Mouse (Mus musculus) gastrocnemius, adult 2 months (tissue): ENCODE results near the gene Ermap. TPM values are rescaled to one million over a fixed set of nuclear protein-coding genes. Genes with fewer than 3 reads are reported as not detected.
A peak's percentile ranks its signal among the peaks of the same experiment; 100 is the strongest.

Experiments
- DNase-seq: peaks from one replicate; pipeline ENCODE4 v3.0.0; 2022
- H3K27ac ChIP-seq: fragments of 200-600 bp; 2 replicates; pipeline ENCODE4 v1.8.1; 2022; ENCODE audit warnings: mild to moderate bottlenecking
- H3K4me3 ChIP-seq: fragments of 200-600 bp; 2 replicates; pipeline ENCODE4 v1.8.1; 2022; ENCODE audit warnings: mild to moderate bottlenecking, moderate library complexity
- CTCF ChIP-seq: fragments of 200-600 bp; IDR thresholded peaks from 2 replicates; pipeline ENCODE4 v1.8.1; 2022; ENCODE audit warnings: antibody characterized with exemption, mild to moderate bottlenecking, moderate library complexity
- intact Hi-C: fragments of 180-260 bp; cut with DNase I; formaldehyde crosslinking; loops from one replicate; pipeline ENCODE4 v1.15.1; 2025
- long read RNA-seq, 2 experiments: library from polyadenylated mRNA; stranded (forward); transcript quantifications; one replicate each; pipeline ENCODE4 v2.0.0; 2021
- total RNA-seq, 2 experiments: library from RNA; stranded (reverse); gene quantifications; 2 replicates each; pipeline ENCODE4 v1.2.3; 2021

The Ermap gene
- total RNA-seq = not detected
- long read RNA-seq, experiment 1 = 0 reads
- long read RNA-seq, experiment 2 = 0 reads

- DNase-seq = no peak
- TF ChIP-seq CTCF = no peak
- H3K27ac ChIP-seq = no peak within 1 kb of the TSS
- intact Hi-C loops = loop anchor here (10.0 kb wide), 1 partner anchor 85 kb away; the partner anchor contains the start of gene Slc2a1
- no peak within 1 kb of the TSS for H3K4me3 ChIP-seq
Measured at GRCm38 (mm10) chr4:119189864-119190263, at the start of gene Ermap. Gene Ermap (minus strand): TSS chr4:119190011.

- peak overlapping the region; percentile 45 for H3K4me3 ChIP-seq
- peak; percentile 90 for TF ChIP-seq CTCF
- intact Hi-C loops = loop anchor here (5.0 to 10.0 kb wide), 2 partner anchors 183 to 896 kb away; partner anchors contain the start of genes Ppcs and Zmynd12
- no peak for DNase-seq
- H3K27ac ChIP-seq = peak overlapping the region; percentile 80
Measured at GRCm38 (mm10) chr4:119239181-119239682, 49.4 kb upstream of the Ermap start.

GRCm38 (mm10) chr4:119238661-119239060 lies 48.9 kb upstream of the Ermap start:
- Histone ChIP-seq H3K4me3 (peak overlapping the region; percentile 37), H3K27ac (peak overlapping the region; percentile 80)
- no peak for DNase-seq
- TF ChIP-seq CTCF = no peak
- intact Hi-C loops = loop anchor here (5.0 to 10.0 kb wide), 2 partner anchors 184 to 896 kb away; partner anchors contain the start of genes Ppcs and Zmynd12

GRCm38 (mm10) chr4:119234348-119234747 lies 44.5 kb upstream of the Ermap start:
- peak overlapping the region; percentile 93; the same call in 1 of the 2 replicates for H3K27ac ChIP-seq
- intact Hi-C loops = loop anchor here (5.0 to 10.0 kb wide), 2 partner anchors 303 to 900 kb away; partner anchors contain the start of genes Foxj3 and Frg2f1

GRCm38 (mm10) chr4:119233256-119233901 lies 43.6 kb upstream of the Ermap start:
- Histone ChIP-seq H3K27ac (peak overlapping the region; percentile 93), H3K4me3 (peak overlapping the region; percentile 99)
- peak; percentile 26 for TF ChIP-seq CTCF
- DNase-seq = peak; percentile 52
- intact Hi-C loops = loop anchor here (5.0 to 10.0 kb wide), 2 partner anchors 304 to 901 kb away; partner anchors contain the start of genes Foxj3 and Frg2f1

More at GRCm38 (mm10) chr4:119234348-119234747, 44.5 kb upstream of the Ermap start:
- peak overlapping the region; percentile 99 for H3K4me3 ChIP-seq
- DNase-seq = no peak
- no peak for TF ChIP-seq CTCF

GRCm38 (mm10) chr4:119232410-119233255 lies 42.8 kb upstream of the Ermap start, which contains the start of the genes AU022252 and P3h1:
Gene AU022252 (minus strand): TSS chr4:119232712.
Gene P3h1 (plus strand): TSS chr4:119232915.
- Histone ChIP-seq H3K4me3 (peak within 1 kb of the TSS; percentile 99), H3K27ac (peak within 1 kb of the TSS; percentile 93)
- peak; percentile 99 for DNase-seq
- intact Hi-C loops = loop anchor here (5.0 to 10.0 kb wide), 2 partner anchors 305 to 902 kb away; partner anchors contain the start of genes Foxj3 and Frg2f1
- no peak for TF ChIP-seq CTCF

GRCm38 (mm10) chr4:119226751-119227150 lies 36.9 kb upstream of the Ermap start:
- H3K4me3 ChIP-seq = no peak overlapping the region
- no peak overlapping the region for H3K27ac ChIP-seq
- DNase-seq = no peak
- intact Hi-C loops = no loop called here
- no peak for TF ChIP-seq CTCF

GRCm38 (mm10) chr4:119225719-119226118 lies 35.9 kb upstream of the Ermap start:
- intact Hi-C loops = no loop called here
- DNase-seq = no peak
- no peak for TF ChIP-seq CTCF
- Histone ChIP-seq H3K4me3 (no peak overlapping the region), H3K27ac (no peak overlapping the region)

- intact Hi-C loops = no loop called here
- Histone ChIP-seq H3K4me3 (no peak overlapping the region), H3K27ac (no peak overlapping the region)
- DNase-seq = no peak
- TF ChIP-seq CTCF = no peak
Measured at GRCm38 (mm10) chr4:119224534-119224933, 34.7 kb upstream of the Ermap start.

GRCm38 (mm10) chr4:119223696-119224095 lies 33.9 kb upstream of the Ermap start:
- Histone ChIP-seq H3K27ac (no peak overlapping the region), H3K4me3 (no peak overlapping the region)
- no peak for DNase-seq
- intact Hi-C loops = no loop called here
- TF ChIP-seq CTCF = peak; percentile 64

- intact Hi-C loops = no loop called here
- H3K4me3 ChIP-seq = no peak within 1 kb of the TSS
- no peak for DNase-seq
- no peak for TF ChIP-seq CTCF
- H3K27ac ChIP-seq = no peak within 1 kb of the TSS
Measured at GRCm38 (mm10) chr4:119218169-119218568, 28.4 kb upstream of the Ermap start, which contains the start of gene Tmem269. Gene Tmem269 (minus strand): TSS chr4:119218217.

- intact Hi-C loops = no loop called here
- DNase-seq = no peak
- Histone ChIP-seq H3K4me3 (no peak overlapping the region), H3K27ac (no peak overlapping the region)
- TF ChIP-seq CTCF = no peak
Measured at GRCm38 (mm10) chr4:119216667-119217066, 26.9 kb upstream of the Ermap start.
